Mouse (Mus musculus) bone marrow, adult 2 months (tissue): ENCODE measurements around the gene Rps27.

Source experiments
- CTCF ChIP-seq: fragments of 200-500 bp; IDR thresholded peaks from 2 replicates; pipeline ENCODE4 v1.5.1; 2011; ENCODE audit warnings: low read length, control low read depth; ENCODE audit not compliant: control insufficient read depth, insufficient read depth
- POLR2A ChIP-seq: fragments of 200-500 bp; IDR thresholded peaks from 2 replicates; pipeline ENCODE4 v1.6.1; 2011; ENCODE audit warnings: low read depth, mild to moderate bottlenecking, control low read depth, low read length, borderline replicate concordance; ENCODE audit not compliant: control insufficient read depth

DNA sequence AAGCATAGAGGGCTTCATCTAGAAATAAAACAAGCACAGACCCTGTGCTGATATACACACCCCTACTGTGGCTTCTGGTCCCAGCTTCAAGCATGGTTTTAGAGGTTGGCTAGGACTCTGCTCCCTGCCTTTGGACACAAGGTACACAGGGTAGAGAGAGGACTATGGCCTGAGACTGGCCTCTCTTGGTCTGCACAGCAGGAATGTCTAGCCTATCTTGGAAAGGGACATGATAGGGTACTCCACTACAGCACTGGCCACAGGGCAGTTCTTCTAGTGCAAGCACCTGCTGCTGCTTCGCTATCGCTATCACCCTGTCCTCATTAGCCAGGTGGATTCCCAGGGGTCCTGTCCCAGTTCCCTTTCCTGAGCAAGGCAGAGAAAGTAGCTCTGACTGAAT is 27.8 kb upstream of the Rps27 start:
- no peak for TF ChIP-seq POLR2A
- no peak for TF ChIP-seq CTCF
